Mouse (Mus musculus): ENCODE results near the gene Hoxd9.

DNA sequence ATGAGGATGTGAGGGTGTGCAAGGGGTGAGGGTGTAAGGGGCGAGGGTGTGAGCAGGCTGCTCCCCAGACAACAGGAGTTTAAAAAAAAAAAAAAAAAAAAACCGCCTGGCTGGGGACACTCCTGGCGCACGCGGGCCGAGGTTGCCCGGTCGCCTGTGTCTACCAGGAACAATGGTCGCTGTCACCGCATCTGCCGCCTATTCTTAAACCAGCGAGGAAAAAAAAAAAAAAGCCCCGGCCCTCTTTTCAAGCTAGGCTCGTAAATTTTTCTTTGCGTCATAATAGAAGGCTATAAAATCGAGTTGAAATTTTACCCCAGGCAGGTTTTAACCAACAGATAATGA, 35.8 kb downstream of the Hoxd9 start:
- TF ChIP-seq CTCF (IDR thresholded peaks at IDR 0.05; ENCODE audit: extremely low read depth, insufficient read depth, low read length), result no peak
- no peak for TF ChIP-seq POLR2A (IDR thresholded peaks at IDR 0.05; ENCODE audit: extremely low read depth, insufficient read depth, low read length)

Measured in cortical plate, adult 2 months (tissue).